Mouse (Mus musculus): Measurements from ENCODE around the gene Runx2. TPM values are rescaled to one million over a fixed set of nuclear protein-coding genes. Genes with fewer than 3 reads are reported as not detected.
A peak's percentile ranks its signal among the peaks of the same experiment; 100 is the strongest.

The Runx2 gene
- total RNA-seq, 2 experiments from 2014 or later: 5.7 to 6.8 TPM

DNA sequence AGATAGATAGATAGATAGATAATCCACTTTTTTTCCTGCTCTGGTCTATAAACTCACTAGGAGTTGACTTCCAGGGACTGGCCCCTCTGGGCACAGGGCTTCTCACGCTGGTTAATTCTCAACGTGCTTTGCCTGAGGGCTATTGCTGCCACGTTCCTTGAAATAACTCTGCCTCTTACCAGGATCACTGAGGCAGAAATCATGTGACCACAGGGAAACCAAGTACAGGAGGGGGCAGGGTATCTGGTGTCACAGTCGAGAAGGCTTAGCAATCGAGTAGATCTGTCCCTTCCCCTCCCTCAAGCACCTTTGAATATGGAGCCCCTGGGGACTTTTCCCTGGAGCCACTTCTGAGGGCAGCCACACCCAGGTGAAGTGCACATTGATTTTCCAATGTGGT, 334.7 kb downstream of the Runx2 start:
- DNase-seq (ENCODE audit: low spot score in 2 of 2): no peak

DNA sequence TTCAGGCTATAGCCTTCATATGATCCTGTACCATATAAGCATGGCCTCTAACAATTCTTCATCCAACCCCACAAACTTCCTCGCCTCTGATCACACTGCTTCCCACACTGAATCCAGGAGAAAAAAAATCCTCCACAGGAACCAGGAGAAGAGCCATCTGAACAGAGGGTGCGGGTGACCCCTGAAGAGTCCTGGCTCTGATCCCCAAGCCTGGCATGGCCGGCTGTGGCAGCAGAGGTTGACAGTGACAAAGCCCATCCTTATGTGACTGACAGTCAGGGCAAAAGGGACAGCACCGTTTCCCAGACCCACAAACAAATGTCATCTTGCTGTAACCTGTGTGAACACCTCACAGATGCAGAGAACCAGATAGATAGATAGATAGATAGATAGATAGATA, 335.1 kb downstream of the Runx2 start:
- DNase-seq (ENCODE audit: low spot score in 2 of 2): no peak

DNA sequence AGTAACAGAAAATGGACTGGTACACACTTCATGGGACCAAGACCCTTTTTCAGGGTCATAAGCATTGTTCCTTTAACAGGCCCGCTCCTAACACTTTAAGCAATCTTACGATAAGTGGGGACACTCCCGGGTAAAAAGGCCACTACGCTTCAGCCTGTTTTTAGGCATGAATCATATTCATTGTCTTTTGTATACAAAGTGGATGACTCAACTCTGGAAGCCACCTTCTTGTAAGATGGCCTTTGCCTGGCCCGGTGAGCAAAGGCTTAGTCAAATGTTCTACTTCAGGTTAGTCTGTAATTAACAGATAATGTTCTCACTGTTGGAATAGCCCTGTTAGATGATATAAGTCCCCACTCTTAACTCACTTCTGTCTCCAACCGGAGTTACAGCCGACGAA, 338.7 kb downstream of the Runx2 start:
- no peak for DNase-seq (ENCODE audit: low spot score in 2 of 2)

DNA sequence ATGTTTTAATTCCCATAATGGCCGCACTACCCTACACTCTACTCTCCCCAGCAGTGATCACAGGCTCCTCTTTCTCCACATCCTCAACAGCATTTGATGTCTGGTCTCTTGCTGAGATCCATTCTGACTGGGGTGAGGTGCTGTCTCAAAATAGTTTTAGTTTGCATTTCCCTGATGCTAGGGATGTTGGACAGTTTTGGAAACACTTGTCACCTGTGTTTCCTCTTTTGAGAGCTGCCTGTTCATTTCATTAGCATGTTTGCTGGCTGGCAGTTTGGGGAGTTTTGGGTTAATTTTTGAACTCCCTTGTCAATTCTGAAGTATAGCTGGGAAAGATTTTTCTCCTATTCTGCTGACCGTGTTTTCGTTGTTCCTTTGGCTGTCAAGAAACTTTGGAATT, 340.3 kb downstream of the Runx2 start:
- DNase-seq (ENCODE audit: low spot score in 2 of 2): no peak

DNA sequence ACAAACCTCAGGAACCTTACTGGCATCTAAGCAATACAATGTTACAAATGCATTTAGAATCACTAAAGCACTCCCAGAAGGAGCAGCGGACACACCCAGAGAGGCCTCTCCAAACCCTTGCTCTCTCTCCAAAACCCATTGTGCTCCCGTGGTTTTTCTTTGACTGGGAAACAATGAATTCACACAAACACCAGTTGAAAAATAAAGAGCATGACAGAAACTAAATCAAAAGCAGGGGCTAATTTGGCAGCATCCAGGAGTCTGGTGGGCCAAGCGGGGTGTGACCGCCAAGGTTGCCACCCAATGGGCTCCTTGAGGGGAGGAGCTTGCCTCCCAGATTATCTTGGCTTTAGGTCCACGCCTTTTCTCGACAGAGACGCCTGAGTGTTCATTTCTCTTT, 341.9 kb downstream of the Runx2 start:
- no peak for DNase-seq (ENCODE audit: low spot score in 2 of 2)

DNA sequence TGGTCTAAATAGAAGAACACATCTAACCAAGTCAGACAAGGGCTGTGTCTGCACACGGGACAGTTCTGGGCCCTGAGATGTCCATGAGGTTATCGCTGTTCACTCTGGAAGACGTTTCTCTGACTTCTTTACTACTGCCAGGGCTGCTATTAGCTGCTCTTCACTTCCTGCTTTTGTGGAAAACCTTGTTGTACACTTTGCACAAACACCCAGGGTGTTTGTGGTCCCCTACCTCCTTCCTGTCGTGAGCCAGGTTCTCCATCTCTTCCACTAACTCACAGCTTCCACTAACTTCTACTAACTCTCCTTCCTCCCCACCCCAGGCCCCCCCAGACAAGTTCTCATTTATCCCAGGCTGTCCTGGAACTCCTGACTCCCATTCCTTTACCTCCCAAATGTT, 350.9 kb downstream of the Runx2 start:
- no peak for DNase-seq (ENCODE audit: low spot score in 2 of 2)

DNA sequence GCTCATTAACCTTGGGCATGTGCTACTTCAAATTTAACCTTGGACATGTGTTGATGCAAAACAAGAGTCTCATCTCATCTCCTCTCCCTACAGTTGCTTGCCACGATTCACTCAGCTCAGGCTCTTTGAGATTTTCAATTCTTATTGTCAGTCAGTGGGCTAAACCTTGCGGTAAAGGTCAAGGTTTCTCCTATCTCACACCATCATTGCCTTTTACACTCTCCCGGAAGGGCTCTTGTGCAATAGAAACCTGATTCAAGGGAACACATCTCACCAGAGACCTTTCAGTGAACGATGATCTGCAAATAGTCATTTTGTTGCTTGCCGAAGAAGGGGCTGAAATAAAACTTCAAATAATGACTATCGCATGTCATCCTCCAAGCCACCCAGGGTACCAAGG, 354.4 kb downstream of the Runx2 start:
- no peak for DNase-seq (ENCODE audit: low spot score in 2 of 2)

DNA sequence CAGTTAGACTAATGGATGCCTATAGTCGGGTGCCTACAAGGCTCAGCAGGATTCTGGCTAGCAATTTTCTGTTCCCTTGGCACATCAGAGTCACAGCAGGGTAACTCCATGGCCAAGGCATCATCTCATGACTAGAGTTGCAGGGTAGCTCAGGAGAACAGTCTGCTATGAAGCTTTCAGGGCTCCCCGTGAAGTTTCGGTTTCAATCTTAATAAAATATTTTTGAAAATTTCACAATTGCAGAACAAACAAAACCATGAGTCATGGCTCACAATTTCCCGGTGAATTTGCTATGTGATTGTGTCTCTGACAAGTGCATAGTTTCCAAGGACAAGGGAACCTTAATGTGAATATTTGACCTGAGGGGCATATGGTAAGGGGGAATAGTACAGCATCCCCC, 355.6 kb downstream of the Runx2 start:
- no peak for DNase-seq (ENCODE audit: low spot score in 2 of 2)

DNA sequence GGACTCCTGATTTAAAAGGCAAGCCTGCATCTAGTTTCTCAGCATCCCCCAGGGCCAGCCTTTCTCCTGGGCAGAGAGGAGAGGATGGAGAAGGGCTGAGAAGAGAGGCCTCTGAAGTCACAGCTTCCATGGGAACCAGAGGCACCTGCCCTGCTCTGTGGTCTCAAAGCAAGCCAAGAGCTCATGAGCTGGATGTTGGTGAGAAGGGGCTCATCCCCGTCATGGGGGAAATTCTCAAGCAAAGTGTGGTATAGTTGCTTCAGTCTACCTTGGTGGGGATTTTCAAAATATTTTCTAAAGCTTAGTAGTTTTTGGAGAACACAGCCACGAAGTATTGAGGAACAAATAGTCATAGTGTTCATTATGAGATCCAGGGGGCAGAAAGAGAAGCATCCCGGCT, 357.9 kb downstream of the Runx2 start:
- DNase-seq (ENCODE audit: low spot score in 2 of 2): no peak

DNA sequence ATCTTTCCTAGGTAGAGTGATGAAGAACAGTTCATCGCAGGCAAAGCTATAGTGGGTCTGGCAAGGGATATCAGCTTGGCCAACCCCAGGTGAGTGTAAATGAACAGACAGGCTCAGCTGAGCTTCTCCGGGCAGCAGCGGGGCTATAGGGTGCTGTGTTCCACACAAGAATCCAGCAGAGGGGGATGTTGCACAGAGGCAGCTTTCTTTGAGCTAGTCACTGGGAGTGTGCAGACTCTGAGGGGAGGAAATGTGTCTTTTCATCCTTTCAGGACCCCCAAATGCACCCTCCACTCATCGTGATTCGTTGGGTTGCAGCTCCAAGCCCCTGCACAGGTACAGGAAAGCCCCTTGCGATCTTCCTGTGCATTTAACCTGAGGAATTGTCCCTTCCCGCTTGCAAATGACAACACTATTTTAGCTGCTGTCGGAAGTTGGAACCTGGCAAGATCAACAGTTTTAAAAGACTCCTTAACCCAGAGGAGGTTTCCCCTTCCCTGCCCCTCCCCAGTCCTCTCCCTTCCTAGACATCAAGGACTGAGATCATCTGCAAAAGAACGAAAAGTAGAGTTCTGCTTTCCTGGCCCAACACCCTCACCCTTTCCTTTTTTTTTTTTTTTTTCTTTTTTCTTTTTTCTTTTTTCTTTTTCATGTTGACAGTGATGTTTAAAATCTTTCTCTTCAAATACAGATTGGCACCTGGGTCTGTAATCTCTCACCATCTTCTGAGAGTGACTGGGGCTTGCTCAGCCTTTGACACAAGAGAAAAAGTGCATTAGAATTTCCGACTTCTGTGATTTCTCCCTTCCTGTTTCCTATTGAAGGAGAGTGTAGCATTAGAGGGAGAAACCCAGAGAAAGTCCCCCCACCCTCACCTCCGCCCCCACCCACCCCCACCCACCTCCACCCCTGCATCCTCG, 358.7 kb downstream of the Runx2 start:
- peak; percentile 78 to 81 for DNase-seq (ENCODE audit: low spot score in 2 of 2)

DNA sequence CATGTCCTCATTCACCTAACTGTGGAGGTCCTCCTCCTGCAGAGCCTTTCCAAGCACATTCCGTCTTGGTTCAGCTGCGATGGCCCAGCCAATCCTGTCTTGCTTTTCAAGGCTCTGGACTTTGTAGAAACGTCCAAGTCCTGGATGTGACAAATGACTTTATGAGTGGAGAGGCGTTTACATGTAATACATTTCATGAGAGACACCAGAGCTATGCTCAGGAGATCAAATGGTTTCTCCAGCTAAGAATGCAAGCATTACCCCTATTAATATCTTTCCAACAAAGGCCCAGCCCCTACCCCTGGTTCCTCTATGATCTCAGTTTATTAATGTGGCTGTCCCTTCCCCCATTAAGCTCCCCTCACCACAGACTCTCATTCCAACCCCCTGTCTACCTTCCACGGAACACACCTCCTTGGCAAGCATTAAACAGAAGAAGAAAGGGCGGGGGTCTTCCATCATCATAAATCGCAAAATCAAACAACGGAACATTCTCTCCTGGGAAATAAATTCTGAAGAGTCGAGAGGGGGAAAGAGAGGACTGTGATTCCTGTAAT, 364.6 kb downstream of the Runx2 start:
- no peak for DNase-seq (ENCODE audit: low spot score in 2 of 2)

Other genes with a start within 250 kb of the Runx2 start
- gene Supt3, start 37.6 kb downstream of the Runx2 start, total RNA-seq (2021): 10 to 100 TPM; 14.4 to 16.6 TPM